Mouse (Mus musculus) cerebellum, adult 2 months (tissue): ENCODE measurements around the gene Cirbp. TPM values are rescaled to one million over a fixed set of nuclear protein-coding genes. Genes with fewer than 3 reads are reported as not detected.

ENCODE experiments used
- DNase-seq, 2 experiments: peaks; one replicate each; pipeline ENCODE4 v3.0.0; 2021
- H3K27ac ChIP-seq: fragments of 200-500 bp; 2 replicates; pipeline ENCODE4 v1.5.1; 2012; ENCODE audit warnings: low read length, control low read depth, inconsistent platforms; ENCODE audit not compliant: insufficient read depth
- H3K27me3 ChIP-seq: fragments of 200-500 bp; 2 replicates; pipeline ENCODE4 v1.6.1; 2012; ENCODE audit warnings: inconsistent platforms, mild to moderate bottlenecking, low read length, moderate library complexity; ENCODE audit not compliant: control insufficient read depth, insufficient read depth
- H3K4me1 ChIP-seq: fragments of 200-500 bp; 2 replicates; pipeline ENCODE4 v1.6.1; 2011; ENCODE audit warnings: low read length; ENCODE audit not compliant: control insufficient read depth, insufficient read depth
- H3K4me3 ChIP-seq: fragments of 200-500 bp; replicated peaks from 2 replicates; pipeline ENCODE3; 2011; ENCODE audit warnings: mild to moderate bottlenecking, low read depth, low read length, control low read depth; ENCODE audit not compliant: insufficient read depth
- CTCF ChIP-seq: fragments of 200-500 bp; IDR thresholded peaks from 2 replicates; pipeline ENCODE4 v1.5.1; 2011; ENCODE audit warnings: low read depth, mild to moderate bottlenecking, control low read depth, low read length, moderate library complexity, borderline replicate concordance; ENCODE audit not compliant: insufficient read depth
- POLR2A ChIP-seq: fragments of 200-500 bp; IDR thresholded peaks from 2 replicates; pipeline ENCODE4 v1.6.1; 2011; ENCODE audit warnings: low read length, control low read depth, borderline replicate concordance; ENCODE audit not compliant: insufficient read depth
- WGBS: fragments of 180-500 bp; shearing (Covaris S2); methylation state at CpG from one replicate; pipeline ENCODE4 v1.1.7; 2018; 5-methylcytosine and 5-hydroxymethylcytosine counted together
- polyA plus RNA-seq: library from polyadenylated mRNA; depleted of rRNA; stranded (reverse); fragments of >200 nt; gene quantifications from 2 replicates; pipeline ENCODE4 v1.2.3, GENCODE M21; 2012

The Cirbp gene
- polyA plus RNA-seq, 1 experiment = 240 TPM

- no peak for DNase-seq
- Histone ChIP-seq H3K27me3 (no peaks in the 10 kb centered on the region), H3K4me1 (peaks cover 32% of the 10 kb centered on the region), H3K4me3 (no peak overlapping the region), H3K27ac (no peak overlapping the region)
- WGBS = 74% methylated on average over 9 of the region's 9 CpGs
- TF ChIP-seq POLR2A = no peak
- no peak for TF ChIP-seq CTCF
Measured at GRCm38 (mm10) chr10:80134421-80134820, 31.4 kb upstream of the Cirbp start.

- H3K27ac ChIP-seq = no peak overlapping the region
Measured at GRCm38 (mm10) chr10:80135161-80135560, 30.6 kb upstream of the Cirbp start.

GRCm38 (mm10) chr10:80135641-80136040 lies 30.1 kb upstream of the Cirbp start:
- no peak overlapping the region for H3K4me3 ChIP-seq
- no peaks in the 10 kb centered on the region for H3K27me3 ChIP-seq
- peaks cover 22% of the 10 kb centered on the region for H3K4me1 ChIP-seq
- no peak for TF ChIP-seq POLR2A
- TF ChIP-seq CTCF = no peak
- 100% methylated on average over 1 of the region's 1 CpGs for WGBS
- H3K27ac ChIP-seq = no peak overlapping the region
- DNase-seq = no peak

More at GRCm38 (mm10) chr10:80135161-80135560, 30.6 kb upstream of the Cirbp start:
- 80% methylated on average over 10 of the region's 10 CpGs for WGBS
- H3K4me3 ChIP-seq = no peak overlapping the region
- DNase-seq = no peak
- peaks cover 26% of the 10 kb centered on the region for H3K4me1 ChIP-seq
- H3K27me3 ChIP-seq = no peaks in the 10 kb centered on the region
- no peak for TF ChIP-seq POLR2A
- no peak for TF ChIP-seq CTCF

- no peak overlapping the region for H3K27ac ChIP-seq
- H3K4me3 ChIP-seq = no peak overlapping the region
- TF ChIP-seq POLR2A = no peak
- 38% methylated on average over 49 of the region's 49 CpGs for WGBS
- no peak for DNase-seq
- no peaks in the 10 kb centered on the region for H3K27me3 ChIP-seq
- peaks cover 14% of the 10 kb centered on the region for H3K4me1 ChIP-seq
Measured at GRCm38 (mm10) chr10:80136179-80136951, 29.4 kb upstream of the Cirbp start.

GRCm38 (mm10) chr10:80136952-80137625 lies 28.7 kb upstream of the Cirbp start:
- no peak overlapping the region for H3K27ac ChIP-seq
- no peak for TF ChIP-seq POLR2A
- TF ChIP-seq CTCF = no peak
- DNase-seq = peak; percentile 63 to 64
- H3K4me3 ChIP-seq = peak overlapping the region; percentile 63
- no peaks in the 10 kb centered on the region for H3K27me3 ChIP-seq
- peaks cover 8% of the 10 kb centered on the region; the same call in 1 of the 2 replicates for H3K4me1 ChIP-seq
- WGBS = 13% methylated on average over 29 of the region's 29 CpGs

GRCm38 (mm10) chr10:80137626-80138552 lies 27.9 kb upstream of the Cirbp start:
- DNase-seq = peak; percentile 62 to 69
- WGBS = 5% methylated on average over 33 of the region's 33 CpGs
- H3K4me3 ChIP-seq = peak overlapping the region; percentile 87
- 0 out of 2 replicates have a peak, but pooled peaks have one; percentile 18 for TF ChIP-seq POLR2A
- TF ChIP-seq CTCF = no peak
- H3K27ac ChIP-seq = peak overlapping the region; percentile 50
- H3K4me1 ChIP-seq = peaks cover 7% of the 10 kb centered on the region; the same call in 1 of the 2 replicates
- no peaks in the 10 kb centered on the region for H3K27me3 ChIP-seq

GRCm38 (mm10) chr10:80138553-80139438 lies 27.0 kb upstream of the Cirbp start, which contains the start of gene Atp5d:
Gene Atp5d, plus strand, starts transcription at chr10:80138632.
- peak within 1 kb of the TSS; percentile 50 for H3K27ac ChIP-seq
- TF ChIP-seq POLR2A (peak; percentile 60), CTCF (no peak)
- no peaks in the 10 kb centered on the region for H3K27me3 ChIP-seq
- peak within 1 kb of the TSS; percentile 87 for H3K4me3 ChIP-seq
- WGBS = under 1% methylated on average over 82 of the region's 94 CpGs
- DNase-seq = peak; percentile 84 to 85
- H3K4me1 ChIP-seq = peaks cover 7% of the 10 kb centered on the region; the same call in 1 of the 2 replicates
